Comparison of ENCODE assay signal across 11 mouse cellular contexts in genomic region chr13:83529729-83530314, GRCm38 (mm10). TPM values are rescaled to one million over a fixed set of nuclear protein-coding genes. Genes with fewer than 3 reads are reported as not detected.
DNase-seq lines count a peak whose midpoint lies in the region; ATAC-seq and TF ChIP-seq lines count a peak whose summit lies in the region.
"Had no signal": no experiment of that assay in that cellular context is flagged by ENCODE, and none has a peak within 500 bp of the region (broad histone marks: within the 10 kb centered on the region; RNA-seq: fewer than 3 reads in every experiment).

No protein-coding gene starts in this region.

- H3K27me3 ChIP-seq in CH12.LX (replicated peaks), result no peaks in the 10 kb centered on the region
- no peaks in the 10 kb centered on the region for H3K27me3 ChIP-seq in heart, embryonic 13.5 days (replicated peaks)

- H3K79me2 ChIP-seq in CH12.LX (replicated peaks; ENCODE audit: control insufficient read depth, extremely low read depth, insufficient read depth, poor library complexity, severe bottlenecking), result peaks cover 48% of the 10 kb centered on the region

- no peak for TF ChIP-seq CTCF in gastrocnemius, adult 2 months (IDR thresholded peaks at IDR 0.05)
- no peak for TF ChIP-seq CTCF in layer of hippocampus, adult 2 months (conservative IDR thresholded peaks at IDR 0.05)
- TF ChIP-seq CTCF in CH12.LX (conservative IDR thresholded peaks at IDR 0.05 in 1 of 2, IDR thresholded peaks at IDR 0.05 in 1 of 2; ENCODE audit: low read depth in 2 of 2, low read length in 2 of 2), result no peak

- no peak for ATAC-seq in heart, embryonic 13.5 days (ENCODE audit: extremely low read depth, insufficient number of reproducible peaks, low FRiP score, low TSS enrichment)

- no peak for TF ChIP-seq RAD21 in CH12.LX (IDR thresholded peaks at IDR 0.05; ENCODE audit: low read depth, low read length)

- no peaks in the 10 kb centered on the region for H3K36me3 ChIP-seq in CH12.LX (replicated peaks in 1 of 2; ENCODE audit: control insufficient read depth in 1 of 2, insufficient read depth in 1 of 2, low read length in 1 of 2)
- no peaks in the 10 kb centered on the region for H3K36me3 ChIP-seq in heart, embryonic 13.5 days
- H3K36me3 ChIP-seq: neural tube, embryonic 13.5 days had no signal

- peak overlapping the region; percentile 74 for H3K27ac ChIP-seq in gastrocnemius, adult 2 months
- peak overlapping the region; percentile 73 for H3K27ac ChIP-seq in layer of hippocampus, adult 2 months
- H3K27ac ChIP-seq in CH12.LX (ENCODE audit: insufficient read depth, low read depth), result peak overlapping the region; percentile 84
- H3K27ac ChIP-seq in heart, embryonic 13.5 days (replicated peaks), result peak overlapping the region; percentile 51; the same call in 1 of the 2 replicates
- H3K27ac ChIP-seq: neural tube, embryonic 13.5 days had no signal

- TF ChIP-seq EP300 in CH12.LX (IDR thresholded peaks at IDR 0.05; ENCODE audit: low read length), result peak; percentile 39; the same call in 1 of the 2 replicates

- in situ Hi-C loops in CH12.LX (cut with MboI; ENCODE audit: low pct_ligation_motif_present, low pct_unique_long_range_greater_than_20kb, low sequenced_read_pairs), result loop anchor here (25.0 kb wide), 1 partner anchor 107 kb away; no protein-coding TSS in a partner anchor

- H3K9ac ChIP-seq in CH12.LX (ENCODE audit: insufficient read depth, low read depth), result peak overlapping the region; percentile 88
- H3K9ac ChIP-seq in heart, embryonic 13.5 days, result peak overlapping the region; percentile 33; the same call in 1 of the 2 replicates
- H3K9ac ChIP-seq: neural tube, embryonic 13.5 days had no signal

- peak overlapping the region; percentile 58 for H3K4me3 ChIP-seq in gastrocnemius, adult 2 months
- peak overlapping the region; percentile 64 for H3K4me3 ChIP-seq in layer of hippocampus, adult 2 months
- H3K4me3 ChIP-seq in CH12.LX (replicated peaks in 1 of 3; ENCODE audit: low read depth in 2 of 3, low read length in 2 of 3, poor library complexity in 1 of 3), result peak overlapping the region; percentile 36 to 85 (median 55)
- 0 out of 2 replicates have a peak overlapping the region, but pooled peaks have one; percentile 8 for H3K4me3 ChIP-seq in heart, embryonic 13.5 days
- H3K4me3 ChIP-seq: neural tube, embryonic 13.5 days had no signal

- no peaks in the 10 kb centered on the region for H3K9me3 ChIP-seq in CH12.LX (replicated peaks; ENCODE audit: low read length)
- no peaks in the 10 kb centered on the region for H3K9me3 ChIP-seq in heart, embryonic 13.5 days
- H3K9me3 ChIP-seq: neural tube, embryonic 13.5 days had no signal

- H3K4me2 ChIP-seq in CH12.LX (ENCODE audit: insufficient read depth, low read depth, poor library complexity, severe bottlenecking), result peak overlapping the region; percentile 97
- peak overlapping the region; percentile 54 for H3K4me2 ChIP-seq in heart, embryonic 13.5 days
- H3K4me2 ChIP-seq: neural tube, embryonic 13.5 days had no signal

- 60% methylated on average over 8 of the region's 8 CpGs for whole genome bisulfite sequencing in heart, embryonic 13.5 days

- no peaks in the 10 kb centered on the region for H3K4me1 ChIP-seq in CH12.LX (ENCODE audit: control insufficient read depth in 1 of 2, insufficient read depth in 2 of 2)
- H3K4me1 ChIP-seq in heart, embryonic 13.5 days, result peaks cover 39% of the 10 kb centered on the region

- no peak for TF ChIP-seq POLR2A in CH12.LX (IDR thresholded peaks at IDR 0.05; ENCODE audit: low read depth, low read length)

- dilution Hi-C loops in CH12.LX (cut with MboI; ENCODE audit: extremely low pct_ligation_motif_present, extremely low pct_unique_long_range_greater_than_20kb, low sequenced_read_pairs), result no loop called here

- peak; percentile 15 for DNase-seq in gastrocnemius, adult 2 months
- no peak for DNase-seq in gastrocnemius, adult 8-10 months (ENCODE audit: low spot score in 2 of 2)
- DNase-seq in layer of hippocampus, adult 2 months (ENCODE audit: low spot score in 2 of 2), result no peak
- DNase-seq in layer of hippocampus, postnatal 36 days, result no peak
- DNase-seq in CH12.LX (ENCODE audit: extremely low read depth), result no peak
- no peak for DNase-seq in urinary bladder, postnatal 4 days (ENCODE audit: low spot score in 2 of 2)
- DNase-seq in layer of hippocampus, adult 9-11 months, result no peak
- DNase-seq: gastrocnemius, postnatal 36 days; thymus, postnatal 14 days had no signal

- intact Hi-C loops in gastrocnemius, adult 2 months (cut with DNase I), result loop anchor here (5.0 kb wide), 2 partner anchors 42 to 122 kb away; no protein-coding TSS in a partner anchor

TF ChIP-seq in CH12.LX, 34 proteins besides CTCF, POLR2A, EP300 and RAD21:
- TF ChIP-seq MYC (IDR thresholded peaks at IDR 0.05; ENCODE audit: low read depth, low read length) (peak; percentile 76; the same call in 1 of the 2 replicates), GABPA (IDR thresholded peaks at IDR 0.05; ENCODE audit: insufficient replicate concordance, low read depth, low read length) (no peak), MXI1 (IDR thresholded peaks at IDR 0.05; ENCODE audit: low read depth, low read length) (peak; percentile 87), MAX (IDR thresholded peaks at IDR 0.05; ENCODE audit: low read length) (peak; percentile 87), IRF4 (IDR thresholded peaks at IDR 0.05; ENCODE audit: low read depth, low read length) (0 out of 2 replicates have a peak, but pooled peaks have one; percentile 13)

RNA-seq across cellular contexts. Expression of gene Mef2c, which starts 26.0 kb away (rescaled TPM):
- 100 to 1,000 TPM; 354 to 497 TPM for total RNA-seq in gastrocnemius, adult 2 months (2021)
- total RNA-seq in gastrocnemius, adult 8-10 months (2022), result 100 to 1,000 TPM; 425 to 467 (median 426) TPM
- 100 to 1,000 TPM; 119 to 131 TPM for total RNA-seq in layer of hippocampus, adult 2 months (2021)
- 100 to 1,000 TPM; 105 to 122 TPM for total RNA-seq in layer of hippocampus, postnatal 36 days (2021)
- 99.9 and 113 TPM in 2 replicates for total RNA-seq in CH12.LX (2012; rRNA removed)
- total RNA-seq in CH12.LX (2014; rRNA removed), result 107 and 134 TPM in 2 replicates
- polyA plus RNA-seq in CH12.LX (2012; ENCODE audit: insufficient read length, low read depth), result 159 and 199 TPM in 2 replicates
- 86.9 and 87.4 TPM in 2 replicates for polyA plus RNA-seq in heart, embryonic 13.5 days (2015; fragmentation: Nextera tagmentation; extraction: Ambion mirVana)

Comparison
In these comparisons a context has a peak if more than half of its experiments do, and no peak if none do; other contexts are left out.
1. H3K4me3 ChIP-seq: peak in every context shown above with its lines; median percentile 64 in layer of hippocampus, adult 2 months; 58 in gastrocnemius, adult 2 months; 55 in CH12.LX; 8 in heart, embryonic 13.5 days.